Mouse (Mus musculus) heart, embryonic 10.5 days (tissue): ENCODE results near the gene Slc2a8. TPM values are rescaled to one million over a fixed set of nuclear protein-coding genes. Genes with fewer than 3 reads are reported as not detected.
A peak's percentile ranks its signal among the peaks of the same experiment; 100 is the strongest.

Experiments
- DNase-seq: peaks from one replicate; pipeline ENCODE4 v3.0.0-alpha.2; 2017; ENCODE audit warnings: low spot score
- H3K27ac ChIP-seq: fragments of 300-500 bp; sonication (generic); 2 replicates; pipeline ENCODE4 v1.5.1; 2016; ENCODE audit warnings: mild to moderate bottlenecking
- H3K27me3 ChIP-seq: fragments of 300-500 bp; sonication (generic); 2 replicates; pipeline ENCODE4 v1.6.1; 2016; ENCODE audit warnings: mild to moderate bottlenecking; ENCODE audit not compliant: poor library complexity, insufficient read depth, severe bottlenecking
- H3K36me3 ChIP-seq: fragments of 300-500 bp; sonication (generic); 2 replicates; pipeline ENCODE4 v1.6.1; 2016; ENCODE audit warnings: mild to moderate bottlenecking, moderate library complexity
- H3K4me1 ChIP-seq: fragments of 300-500 bp; sonication (generic); 2 replicates; pipeline ENCODE4 v1.6.1; 2016; ENCODE audit warnings: mild to moderate bottlenecking
- H3K4me3 ChIP-seq: fragments of 300-500 bp; sonication (generic); 2 replicates; pipeline ENCODE4 v1.5.1; 2016; ENCODE audit warnings: mild to moderate bottlenecking, moderate library complexity
- H3K9me3 ChIP-seq: fragments of 300-500 bp; sonication (generic); 2 replicates; pipeline ENCODE4 v1.6.1; 2016; ENCODE audit warnings: mild to moderate bottlenecking, moderate library complexity
- WGBS: fragments of 180-500 bp; shearing (Covaris S2); methylation state at CpG from one replicate; pipeline ENCODE4 v1.1.7; 2016; 5-methylcytosine and 5-hydroxymethylcytosine counted together
- polyA plus RNA-seq: library from polyadenylated mRNA; unstranded; fragments of >200 nt; fragmentation: Nextera tagmentation; extraction: Ambion mirVana; gene quantifications from 2 replicates; pipeline ENCODE4 v1.2.1, GENCODE M21; 2016

Slc2a8 gene
- polyA plus RNA-seq, 1 experiment from 2014 or later = 20.8 TPM

DNA sequence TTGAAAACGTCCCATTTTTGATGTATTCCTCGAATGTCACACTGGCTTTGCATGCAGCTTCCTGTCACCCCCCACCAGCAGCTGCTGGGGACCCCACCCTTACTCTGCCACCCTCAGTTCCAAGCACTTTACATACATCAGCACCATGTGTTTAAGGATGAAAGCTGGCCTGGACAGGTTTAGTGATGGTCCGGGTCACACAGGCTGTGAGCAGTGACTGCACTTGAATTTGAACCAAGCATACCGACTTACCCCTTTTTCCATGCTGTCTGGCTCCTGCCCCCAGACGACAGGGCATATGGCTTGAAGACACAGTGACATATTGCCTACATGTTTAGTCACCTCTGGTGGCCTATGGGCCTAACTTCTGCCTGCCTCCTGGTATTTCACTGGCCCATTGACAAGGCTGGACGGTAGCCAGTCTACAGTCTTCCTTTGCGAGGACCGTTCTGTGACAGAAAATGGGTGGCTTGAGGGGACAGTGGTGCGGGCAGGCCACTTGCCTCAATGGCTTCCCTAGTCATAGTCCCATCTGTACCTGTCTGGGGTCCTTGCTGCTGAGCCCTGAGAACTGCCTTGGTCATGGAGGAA, 13.8 kb downstream of the Slc2a8 start:
- 0 out of 2 replicates have a peak overlapping the region, but pooled peaks have one; percentile 96 for H3K27ac ChIP-seq
- no peaks in the 10 kb centered on the region for H3K27me3 ChIP-seq
- no peak for DNase-seq
- peaks cover 28% of the 10 kb centered on the region for H3K36me3 ChIP-seq
- H3K4me3 ChIP-seq = peak overlapping the region; percentile 72
- no peaks in the 10 kb centered on the region for H3K9me3 ChIP-seq
- peaks cover 42% of the 10 kb centered on the region for H3K4me1 ChIP-seq
- 82% methylated on average over 9 of the region's 9 CpGs for WGBS

DNA sequence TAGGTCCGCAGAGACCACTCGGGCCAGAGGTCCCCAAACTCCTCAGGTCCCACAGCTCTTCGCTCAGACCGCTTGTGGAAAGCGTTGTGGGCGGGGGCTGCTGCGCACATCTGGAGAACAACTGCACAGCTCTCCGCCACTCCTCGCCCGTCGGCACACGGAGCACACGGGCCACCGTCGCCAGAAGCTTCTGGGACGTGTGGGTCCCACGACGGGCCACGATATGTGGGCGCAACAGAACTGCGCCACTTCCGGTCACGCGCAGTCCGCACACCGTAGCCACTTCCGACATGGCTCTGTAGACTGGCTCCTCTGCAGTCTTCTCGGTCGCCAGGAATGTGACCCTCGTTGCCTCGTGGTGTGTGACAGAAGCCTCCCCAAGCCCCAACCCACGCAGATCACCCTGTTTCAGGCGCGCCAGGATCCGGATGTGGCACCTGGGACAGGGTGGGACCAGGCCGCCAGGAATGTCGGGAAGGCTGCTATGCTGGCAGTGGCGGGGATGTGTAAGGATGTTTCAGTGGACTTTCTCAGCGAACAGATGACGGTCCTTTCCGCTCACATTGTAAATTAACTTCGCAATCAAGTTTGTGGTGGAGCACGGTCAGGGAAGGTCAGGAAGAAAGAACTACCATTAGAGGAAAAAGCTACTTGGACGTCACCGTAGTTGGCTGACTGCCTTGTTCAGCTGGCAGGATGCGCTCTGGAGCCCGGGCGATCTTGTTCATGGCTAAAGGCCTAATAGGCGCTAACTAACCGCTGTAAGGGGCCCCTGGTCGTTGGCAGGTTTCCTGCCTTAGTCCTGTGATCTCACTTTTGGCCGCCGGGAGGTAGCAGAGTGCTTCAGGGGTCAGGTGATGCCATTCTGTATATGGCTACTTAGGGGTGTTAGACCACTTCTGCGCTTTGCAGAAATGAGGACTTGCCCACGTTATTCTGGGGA, 14.9 kb downstream of the Slc2a8 start:
- peak; percentile 94 for DNase-seq
- H3K4me3 ChIP-seq = peak overlapping the region; percentile 72
- H3K27me3 ChIP-seq = no peaks in the 10 kb centered on the region
- H3K9me3 ChIP-seq = no peaks in the 10 kb centered on the region
- H3K27ac ChIP-seq = peak overlapping the region; percentile 96
- WGBS = under 1% methylated on average over 55 of the region's 55 CpGs
- H3K4me1 ChIP-seq = peaks cover 47% of the 10 kb centered on the region
- peaks cover 31% of the 10 kb centered on the region for H3K36me3 ChIP-seq

DNA sequence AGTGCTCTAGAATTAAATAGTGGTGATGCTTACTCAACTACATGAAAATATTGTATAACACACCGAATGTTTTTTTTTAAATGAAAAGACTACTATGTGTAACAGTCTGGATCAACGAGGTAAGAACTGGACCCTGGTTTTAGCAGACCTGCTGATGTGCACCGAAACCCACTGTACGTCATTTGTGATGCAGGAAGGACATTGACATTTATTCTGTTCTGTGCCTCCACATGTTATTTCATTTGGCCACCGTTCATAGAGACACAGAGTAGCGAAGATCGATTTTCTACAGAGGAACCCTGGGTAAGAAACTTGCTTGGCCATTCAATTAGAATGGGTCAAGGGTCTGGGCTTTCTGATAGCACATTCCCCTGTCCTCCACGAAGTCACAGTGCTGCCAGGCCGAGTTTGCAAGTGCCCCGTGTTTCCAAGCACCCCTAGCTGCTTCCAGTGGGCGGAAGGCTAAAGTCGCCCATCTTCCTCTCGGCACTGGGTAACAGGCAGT, 15.6 kb downstream of the Slc2a8 start:
- no peak for DNase-seq
- H3K4me3 ChIP-seq = peak overlapping the region; percentile 72
- no peaks in the 10 kb centered on the region for H3K27me3 ChIP-seq
- peaks cover 31% of the 10 kb centered on the region for H3K36me3 ChIP-seq
- H3K27ac ChIP-seq = peak overlapping the region; percentile 96
- no peaks in the 10 kb centered on the region for H3K9me3 ChIP-seq
- H3K4me1 ChIP-seq = peaks cover 49% of the 10 kb centered on the region
- 11% methylated on average over 13 of the region's 13 CpGs for WGBS

DNA sequence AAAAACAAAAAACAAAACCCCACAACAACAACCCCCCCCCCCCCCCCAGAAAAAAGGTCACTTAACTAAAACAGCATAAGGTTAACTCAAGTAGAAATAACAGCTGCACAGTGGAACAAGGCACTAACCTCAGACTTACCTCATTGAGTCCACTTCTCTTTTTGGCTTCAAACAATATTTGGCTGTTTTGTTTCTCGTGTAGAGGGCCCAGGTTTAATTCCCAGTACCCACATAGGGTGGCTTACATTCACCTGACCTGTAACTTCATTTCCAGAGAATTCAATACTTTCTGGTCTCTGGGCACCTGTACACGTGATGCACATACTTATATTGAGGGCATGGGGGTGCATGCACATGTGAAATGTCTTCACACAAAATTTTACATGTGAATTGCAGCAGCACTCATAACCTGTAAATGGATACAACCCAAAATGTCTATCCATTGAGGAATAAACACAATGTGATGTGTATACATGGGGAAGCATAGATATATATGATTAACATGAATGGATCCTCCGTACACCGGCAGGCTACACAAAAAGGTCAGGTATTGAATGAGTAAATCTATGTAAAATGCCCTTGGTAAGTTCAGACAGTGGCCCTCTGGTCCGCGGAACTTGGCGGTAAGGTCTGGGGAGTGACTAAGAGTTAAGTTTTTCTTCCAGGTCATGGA, 16.2 kb downstream of the Slc2a8 start:
- WGBS = 20% methylated on average over 7 of the region's 7 CpGs
- Histone ChIP-seq H3K27me3 (no peaks in the 10 kb centered on the region), H3K4me3 (peak overlapping the region; percentile 72), H3K4me1 (peaks cover 55% of the 10 kb centered on the region), H3K27ac (0 out of 2 replicates have a peak overlapping the region, but pooled peaks have one; percentile 96), H3K9me3 (no peaks in the 10 kb centered on the region), H3K36me3 (peaks cover 31% of the 10 kb centered on the region)
- no peak for DNase-seq

DNA sequence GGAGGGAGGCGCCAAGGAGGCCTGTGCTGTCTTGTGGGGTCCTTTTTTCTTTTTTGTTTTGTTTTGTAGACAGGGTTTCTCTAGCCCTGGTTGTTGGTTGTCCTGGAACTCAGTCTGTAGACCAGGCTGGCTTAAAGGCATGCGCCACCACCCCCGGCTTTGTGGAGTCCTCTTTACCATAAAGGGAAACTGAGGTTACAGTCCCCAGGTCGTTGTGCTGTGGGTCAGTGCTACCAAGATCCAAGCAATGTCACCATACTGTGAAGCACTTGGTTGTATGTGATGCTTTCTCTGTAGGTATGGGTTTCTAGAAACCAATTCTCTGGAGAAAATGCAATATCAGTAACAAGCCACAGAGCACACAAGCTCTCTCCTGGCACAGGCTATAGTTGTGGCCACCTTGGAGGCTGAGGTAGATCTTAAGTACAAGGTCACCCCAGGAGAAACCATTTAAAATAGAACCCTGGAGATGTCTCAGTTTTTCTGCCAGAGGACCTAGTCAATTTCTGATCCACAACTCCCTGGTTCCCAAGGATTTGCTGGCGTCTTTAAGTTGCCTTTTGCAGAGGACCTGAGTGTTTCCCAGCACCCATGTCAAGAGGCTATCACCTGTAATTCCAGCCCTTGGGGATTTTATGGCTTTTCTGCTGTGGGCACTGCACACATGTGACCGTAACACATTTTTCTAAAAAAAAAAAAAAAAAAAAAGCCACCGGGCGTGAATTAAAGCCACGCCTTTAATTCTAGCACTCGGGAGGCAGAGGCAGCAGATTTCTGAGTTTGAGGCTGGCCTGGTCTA, 17.0 kb downstream of the Slc2a8 start:
- no peaks in the 10 kb centered on the region for H3K27me3 ChIP-seq
- H3K4me3 ChIP-seq = no peak overlapping the region
- no peak for DNase-seq
- WGBS = 33% methylated on average over 10 of the region's 10 CpGs
- peaks cover 58% of the 10 kb centered on the region for H3K4me1 ChIP-seq
- H3K36me3 ChIP-seq = peaks cover 31% of the 10 kb centered on the region
- H3K9me3 ChIP-seq = no peaks in the 10 kb centered on the region
- no peak overlapping the region for H3K27ac ChIP-seq

DNA sequence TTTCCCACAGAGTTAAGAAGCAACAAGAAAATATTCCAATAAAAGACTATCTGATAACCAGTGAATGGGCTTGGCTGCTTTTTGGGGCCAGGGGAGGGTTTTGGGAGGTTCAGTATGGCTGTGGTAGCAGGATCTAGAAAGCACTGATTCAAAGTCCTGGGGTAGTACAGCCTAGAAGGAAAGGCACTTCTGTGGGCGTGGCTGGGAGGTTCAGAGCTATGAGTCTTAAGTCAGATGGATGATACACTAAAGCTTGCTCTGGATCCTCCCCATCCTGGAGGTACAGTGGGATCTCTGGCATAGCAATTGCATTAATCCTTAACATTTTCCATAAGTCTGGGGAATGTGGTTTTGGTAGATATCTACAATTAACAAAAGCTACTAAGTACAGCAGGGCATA, 17.9 kb downstream of the Slc2a8 start:
- Histone ChIP-seq H3K36me3 (peaks cover 31% of the 10 kb centered on the region), H3K27ac (no peak overlapping the region), H3K27me3 (no peaks in the 10 kb centered on the region), H3K4me1 (peaks cover 51% of the 10 kb centered on the region), H3K4me3 (peak overlapping the region; percentile 89; the same call in 1 of the 2 replicates), H3K9me3 (no peaks in the 10 kb centered on the region)
- WGBS = 71% methylated on average over 1 of the region's 1 CpGs
- no peak for DNase-seq

DNA sequence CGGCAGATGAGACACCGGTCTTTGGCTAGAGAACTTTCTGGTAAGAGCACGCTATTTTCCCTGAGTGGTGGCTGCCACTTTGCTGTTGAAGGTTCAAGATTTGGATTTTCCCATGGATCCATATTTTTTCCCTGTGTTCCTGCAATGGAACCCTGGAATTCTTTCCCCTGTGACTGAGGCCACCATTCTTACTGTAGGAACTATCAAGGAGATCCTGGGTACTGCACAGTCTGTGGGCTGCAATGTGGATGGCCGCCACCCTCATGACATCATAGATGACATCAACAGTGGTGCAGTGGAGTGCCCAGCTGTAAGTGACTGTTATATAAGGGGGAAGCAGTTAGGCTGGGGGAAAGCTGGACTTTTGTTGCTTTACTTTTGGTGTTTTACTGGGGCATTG, 18.3 kb downstream of the Slc2a8 start:
- Histone ChIP-seq H3K4me3 (peak overlapping the region; percentile 89), H3K27ac (no peak overlapping the region), H3K36me3 (peaks cover 31% of the 10 kb centered on the region), H3K9me3 (no peaks in the 10 kb centered on the region), H3K27me3 (no peaks in the 10 kb centered on the region), H3K4me1 (peaks cover 49% of the 10 kb centered on the region)
- 69% methylated on average over 4 of the region's 4 CpGs for WGBS
- no peak for DNase-seq

DNA sequence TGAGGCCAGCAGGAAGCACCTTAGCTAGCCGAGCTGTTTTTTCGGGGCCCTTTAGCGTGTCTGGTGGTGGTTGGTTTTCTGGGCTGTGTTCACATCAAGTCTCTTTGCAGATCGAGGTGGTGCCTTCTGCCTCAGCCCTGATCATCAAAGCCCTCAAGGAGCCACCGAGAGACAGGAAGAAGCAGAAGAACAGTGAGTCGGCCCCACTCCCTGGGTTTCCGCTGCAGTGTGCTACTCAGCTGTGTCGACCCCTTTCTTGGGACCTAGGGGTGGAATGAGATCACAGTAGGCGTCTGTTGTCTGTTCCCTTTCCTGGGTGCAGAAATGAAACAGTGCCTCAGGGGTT, 19.0 kb downstream of the Slc2a8 start:
- H3K9me3 ChIP-seq = no peaks in the 10 kb centered on the region
- 11% methylated on average over 9 of the region's 9 CpGs for WGBS
- peaks cover 42% of the 10 kb centered on the region for H3K4me1 ChIP-seq
- no peak for DNase-seq
- H3K27ac ChIP-seq = peak overlapping the region; percentile 96
- peak overlapping the region; percentile 89 for H3K4me3 ChIP-seq
- no peaks in the 10 kb centered on the region for H3K27me3 ChIP-seq
- H3K36me3 ChIP-seq = peaks cover 34% of the 10 kb centered on the region

DNA sequence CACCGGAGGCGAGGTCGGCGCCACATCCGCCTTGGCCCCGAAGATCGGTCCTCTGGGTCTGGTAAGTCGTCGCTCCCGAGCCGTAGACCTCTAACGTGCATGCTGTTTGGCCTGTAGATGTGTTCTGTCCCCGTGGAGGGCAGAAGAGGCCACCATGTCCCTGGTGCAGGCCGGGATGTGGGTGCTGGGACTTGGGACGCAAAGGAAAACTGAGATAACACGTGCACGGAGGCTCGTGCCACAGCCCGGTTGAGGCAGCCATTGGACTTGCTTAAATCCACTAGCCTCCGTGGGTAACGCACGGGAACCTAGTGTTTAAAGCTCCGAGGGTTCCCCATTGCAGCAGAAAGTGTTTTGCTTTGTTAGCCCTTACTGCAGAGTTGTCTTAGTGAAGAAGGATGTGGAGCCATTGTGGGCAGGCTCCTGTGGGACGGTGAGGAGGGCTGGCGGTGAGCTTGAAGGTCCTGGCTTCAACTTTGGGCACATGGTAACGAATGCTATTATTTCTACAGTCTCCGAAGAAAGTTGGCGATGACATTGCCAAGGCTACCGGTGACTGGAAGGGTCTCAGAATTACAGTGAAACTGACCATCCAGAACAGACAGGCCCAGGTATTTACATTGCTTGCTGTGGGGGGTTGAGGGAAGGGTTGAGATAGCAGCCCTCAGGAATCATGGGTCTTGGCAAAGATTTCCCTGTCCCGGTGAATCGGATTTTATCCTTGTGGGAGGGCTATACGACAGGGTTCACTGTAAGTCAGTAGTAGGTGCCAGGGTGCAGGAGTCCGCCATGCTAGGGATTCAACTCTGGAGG, 19.6 kb downstream of the Slc2a8 start:
- peaks cover 35% of the 10 kb centered on the region for H3K36me3 ChIP-seq
- no peaks in the 10 kb centered on the region for H3K9me3 ChIP-seq
- DNase-seq = no peak
- WGBS = under 1% methylated on average over 33 of the region's 33 CpGs
- no peaks in the 10 kb centered on the region for H3K27me3 ChIP-seq
- H3K27ac ChIP-seq = peak overlapping the region; percentile 96
- H3K4me1 ChIP-seq = peaks cover 36% of the 10 kb centered on the region
- peak overlapping the region; percentile 89 for H3K4me3 ChIP-seq

DNA sequence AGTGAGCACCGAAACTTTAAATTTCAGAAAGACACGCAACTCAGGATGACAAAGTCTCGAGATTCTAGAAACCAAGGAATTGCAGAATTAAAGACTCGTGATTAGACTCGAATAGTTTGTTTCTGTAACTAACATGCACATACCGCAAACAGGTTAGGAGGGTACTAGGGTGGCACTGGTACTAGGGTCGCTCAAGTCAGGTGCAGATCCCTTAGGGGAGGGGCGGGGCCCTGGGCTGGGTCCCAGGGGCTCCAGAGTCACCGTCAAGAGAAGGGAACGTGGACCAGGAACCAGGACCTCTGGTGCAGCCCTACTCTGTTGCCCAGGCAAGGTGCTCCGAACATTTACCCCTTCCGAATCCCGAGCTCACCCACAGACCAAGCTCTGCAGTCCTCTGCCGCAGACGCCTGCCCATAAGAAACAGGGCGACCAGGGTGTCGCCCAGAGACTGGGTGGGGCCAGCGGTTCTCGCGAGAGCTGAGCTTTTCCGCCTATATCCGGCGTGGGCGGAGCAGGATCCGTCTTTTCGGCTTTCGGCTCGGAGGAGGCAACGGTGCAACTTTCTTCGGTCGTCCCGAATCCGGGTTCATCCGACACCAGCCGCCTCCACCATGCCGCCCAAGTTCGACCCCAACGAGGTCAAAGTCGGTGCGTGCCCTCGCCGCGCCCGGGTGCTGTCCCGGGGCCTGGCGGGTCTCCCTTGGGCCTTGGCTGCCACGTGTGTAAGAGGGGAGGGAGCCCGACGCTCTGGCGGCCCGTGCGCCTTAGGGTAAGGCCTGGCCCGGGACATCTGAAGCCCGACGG, 20.5 kb downstream of the Slc2a8 start, which contains the start of the genes Rpl12 and Lrsam1:
TSS of gene Rpl12 (plus strand) at position 368 of the 804 bp plus-strand sequence.
TSS of gene Lrsam1 (minus strand) at position 423 of the 804 bp plus-strand sequence.
- WGBS = 2% methylated on average over 55 of the region's 55 CpGs
- H3K27me3 ChIP-seq = no peaks in the 10 kb centered on the region
- H3K9me3 ChIP-seq = no peaks in the 10 kb centered on the region
- H3K36me3 ChIP-seq = peaks cover 43% of the 10 kb centered on the region
- DNase-seq = peak; percentile 97
- H3K4me3 ChIP-seq = peak within 1 kb of the TSS; percentile 89
- peaks cover 33% of the 10 kb centered on the region for H3K4me1 ChIP-seq
- H3K27ac ChIP-seq = peak within 1 kb of the TSS; percentile 96

DNA sequence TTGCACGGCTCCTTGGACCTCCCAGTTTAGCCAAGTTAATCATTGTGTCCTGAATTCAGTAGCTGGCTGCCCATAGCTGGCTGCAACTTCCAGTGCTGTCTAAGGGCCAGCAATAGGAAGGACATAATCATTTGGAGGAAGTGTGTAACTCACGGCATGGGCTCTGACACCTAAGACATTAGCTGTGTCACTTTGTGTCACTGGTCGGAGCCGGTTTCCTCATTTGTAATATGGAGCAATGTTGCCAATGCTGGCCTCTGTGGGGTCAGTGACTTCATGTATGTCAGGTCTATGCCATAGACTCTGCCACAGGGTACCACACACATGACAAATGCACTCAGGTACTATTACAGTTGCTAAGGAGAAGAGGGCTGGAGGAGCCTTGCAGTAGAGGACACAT, 21.6 kb downstream of the Slc2a8 start:
- peaks cover 30% of the 10 kb centered on the region for H3K4me1 ChIP-seq
- peak overlapping the region; percentile 89 for H3K4me3 ChIP-seq
- no peaks in the 10 kb centered on the region for H3K27me3 ChIP-seq
- H3K36me3 ChIP-seq = peaks cover 55% of the 10 kb centered on the region
- H3K27ac ChIP-seq = no peak overlapping the region; the same call in 1 of the 2 replicates
- WGBS = 81% methylated on average over 4 of the region's 4 CpGs
- no peak for DNase-seq
- no peaks in the 10 kb centered on the region for H3K9me3 ChIP-seq
